Mouse (Mus musculus) midbrain, embryonic 11.5 days (tissue): ENCODE data around the gene Gtf2ird1. TPM values are rescaled to one million over a fixed set of nuclear protein-coding genes. Genes with fewer than 3 reads are reported as not detected.

Experiments
- ATAC-seq: fragments of 200-750 bp; cut with Nextera tagmentation; 2 replicates; pipeline ENCODE4 v1.8.0; 2017; ENCODE audit warnings: moderate TSS enrichment, moderate library complexity; ENCODE audit not compliant: low FRiP score
- DNase-seq: peaks from one replicate; pipeline ENCODE4 v3.0.0; 2015; ENCODE audit warnings: low spot score; ENCODE audit errors: missing footprints
- H3K27ac ChIP-seq: fragments of 300-500 bp; sonication (generic); 2 replicates; pipeline ENCODE4 v1.5.1; 2014; ENCODE audit warnings: low read depth, low read length
- H3K27me3 ChIP-seq: fragments of 300-500 bp; sonication (generic); 2 replicates; pipeline ENCODE4 v1.6.1; 2014; ENCODE audit warnings: mild to moderate bottlenecking, low read length, moderate library complexity, mixed read lengths; ENCODE audit not compliant: control insufficient read depth, insufficient read depth
- H3K36me3 ChIP-seq: fragments of 300-500 bp; sonication (generic); 2 replicates; pipeline ENCODE4 v1.6.1; 2014; ENCODE audit warnings: mild to moderate bottlenecking, low read length, moderate library complexity, mixed read lengths; ENCODE audit not compliant: control insufficient read depth, insufficient read depth
- H3K4me1 ChIP-seq: fragments of 300-500 bp; sonication (generic); 2 replicates; pipeline ENCODE4 v1.6.1; 2014; ENCODE audit warnings: low read length; ENCODE audit not compliant: control insufficient read depth, insufficient read depth
- H3K4me2 ChIP-seq: fragments of 300-500 bp; sonication (generic); 2 replicates; pipeline ENCODE4 v1.6.1; 2014; ENCODE audit warnings: mild to moderate bottlenecking, moderate library complexity
- H3K4me3 ChIP-seq: fragments of 300-500 bp; sonication (generic); 2 replicates; pipeline ENCODE4 v1.5.1; 2014; ENCODE audit warnings: low read depth, low read length
- H3K9ac ChIP-seq: fragments of 300-500 bp; sonication (generic); 2 replicates; pipeline ENCODE4 v1.6.1; 2014; ENCODE audit warnings: low read length
- H3K9me3 ChIP-seq: fragments of 300-500 bp; sonication (generic); 2 replicates; pipeline ENCODE4 v1.6.1; 2016; ENCODE audit warnings: low read length; ENCODE audit not compliant: control insufficient read depth
- WGBS: fragments of 180-500 bp; shearing (Covaris S2); extraction: QIAGEN DNeasy Blood & Tissue Kit; methylation state at CpG from one replicate; pipeline ENCODE4 v1.1.7; 2014; 5-methylcytosine and 5-hydroxymethylcytosine counted together
- polyA plus RNA-seq: library from polyadenylated mRNA; unstranded; fragments of >200 nt; fragmentation: Nextera tagmentation; extraction: Ambion mirVana; gene quantifications from 2 replicates; pipeline ENCODE4 v1.2.1, GENCODE M21; 2014

The Gtf2ird1 gene
- polyA plus RNA-seq, 1 experiment from 2014 or later = 86.5 TPM

DNA sequence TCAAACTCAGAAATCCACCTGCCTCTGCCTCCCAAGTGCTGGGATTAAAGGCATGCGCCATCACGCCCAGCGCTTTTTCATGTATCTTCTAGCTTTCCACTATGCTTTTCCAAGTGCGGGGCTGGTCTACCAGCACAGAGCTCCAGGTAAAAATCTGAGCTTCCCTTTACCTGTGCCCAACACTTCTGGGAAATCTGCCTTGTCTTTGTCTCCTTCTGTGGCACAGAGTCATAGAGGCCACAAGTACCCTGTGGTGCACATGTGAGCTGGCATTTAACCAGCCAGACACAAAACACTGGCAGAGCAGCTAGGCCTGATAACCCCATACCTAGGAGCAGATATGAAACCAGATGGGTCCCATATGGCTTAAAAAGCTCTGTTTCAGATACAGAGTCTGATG is 36.4 kb upstream of the Gtf2ird1 start:
- H3K4me3 ChIP-seq = no peak overlapping the region
- no peak overlapping the region for H3K27ac ChIP-seq
- H3K27me3 ChIP-seq = no peaks in the 10 kb centered on the region
- H3K9ac ChIP-seq = no peak overlapping the region
- ATAC-seq (no peak), DNase-seq (peak; percentile 57)
- H3K36me3 ChIP-seq = peaks cover 20% of the 10 kb centered on the region
- H3K4me1 ChIP-seq = no peaks in the 10 kb centered on the region
- no peak overlapping the region for H3K4me2 ChIP-seq
- no peaks in the 10 kb centered on the region for H3K9me3 ChIP-seq
- 94% methylated on average over 4 of the region's 4 CpGs for WGBS

GRCm38 (mm10) chr5:134491712-134492417 is 35.3 kb upstream of the Gtf2ird1 start:
- no peaks in the 10 kb centered on the region for H3K27me3 ChIP-seq
- no peaks in the 10 kb centered on the region for H3K9me3 ChIP-seq
- no peak overlapping the region for H3K4me2 ChIP-seq
- ATAC-seq (peak; percentile 32; the same call in 1 of the 2 replicates), DNase-seq (peak; percentile 99)
- H3K9ac ChIP-seq = no peak overlapping the region
- no peaks in the 10 kb centered on the region for H3K4me1 ChIP-seq
- WGBS = 24% methylated on average over 18 of the region's 18 CpGs
- no peak overlapping the region for H3K4me3 ChIP-seq
- peaks cover 16% of the 10 kb centered on the region for H3K36me3 ChIP-seq
- H3K27ac ChIP-seq = no peak overlapping the region

DNA sequence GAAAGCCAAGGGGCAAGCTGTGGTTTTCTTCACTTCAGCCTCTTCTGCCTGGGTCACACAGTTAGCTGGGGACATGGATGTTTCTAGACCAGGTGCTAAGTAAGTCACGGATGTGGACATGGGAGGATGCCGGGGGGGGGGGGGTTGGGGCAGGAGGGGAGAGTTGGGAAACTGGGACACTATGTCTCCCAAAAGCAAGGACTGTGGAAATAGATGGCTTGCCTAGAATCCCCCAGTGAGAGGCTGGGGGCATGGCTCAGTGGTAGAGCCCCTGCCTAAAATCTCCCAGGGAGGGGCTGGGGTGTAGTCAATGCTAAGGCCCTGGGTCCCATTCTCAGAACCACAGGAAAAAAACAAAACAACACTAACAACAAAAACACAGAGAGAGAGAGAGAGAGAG is 34.7 kb upstream of the Gtf2ird1 start:
- ATAC-seq (no peak), DNase-seq (peak; percentile 60)
- no peaks in the 10 kb centered on the region for H3K27me3 ChIP-seq
- H3K27ac ChIP-seq = no peak overlapping the region
- no peak overlapping the region for H3K9ac ChIP-seq
- no peak overlapping the region for H3K4me2 ChIP-seq
- peaks cover 16% of the 10 kb centered on the region for H3K36me3 ChIP-seq
- H3K9me3 ChIP-seq = no peaks in the 10 kb centered on the region
- no peaks in the 10 kb centered on the region for H3K4me1 ChIP-seq
- WGBS = 86% methylated on average over 2 of the region's 2 CpGs
- H3K4me3 ChIP-seq = no peak overlapping the region

GRCm38 (mm10) chr5:134490465-134490864 is 33.9 kb upstream of the Gtf2ird1 start:
- Histone ChIP-seq H3K4me3 (no peak overlapping the region), H3K36me3 (peaks cover 16% of the 10 kb centered on the region), H3K4me2 (no peak overlapping the region), H3K9me3 (no peaks in the 10 kb centered on the region), H3K27me3 (no peaks in the 10 kb centered on the region), H3K27ac (no peak overlapping the region), H3K4me1 (no peaks in the 10 kb centered on the region), H3K9ac (no peak overlapping the region)
- 89% methylated on average over 12 of the region's 12 CpGs for WGBS
- DNase-seq (peak; percentile 92), ATAC-seq (no peak)

- 25% methylated on average over 9 of the region's 9 CpGs for WGBS
- H3K9ac ChIP-seq = no peak overlapping the region
- peak; percentile 92 for DNase-seq
These were observed 33.1 kb upstream of the Gtf2ird1 start for GRCm38 (mm10) chr5:134489583-134489982.

DNA sequence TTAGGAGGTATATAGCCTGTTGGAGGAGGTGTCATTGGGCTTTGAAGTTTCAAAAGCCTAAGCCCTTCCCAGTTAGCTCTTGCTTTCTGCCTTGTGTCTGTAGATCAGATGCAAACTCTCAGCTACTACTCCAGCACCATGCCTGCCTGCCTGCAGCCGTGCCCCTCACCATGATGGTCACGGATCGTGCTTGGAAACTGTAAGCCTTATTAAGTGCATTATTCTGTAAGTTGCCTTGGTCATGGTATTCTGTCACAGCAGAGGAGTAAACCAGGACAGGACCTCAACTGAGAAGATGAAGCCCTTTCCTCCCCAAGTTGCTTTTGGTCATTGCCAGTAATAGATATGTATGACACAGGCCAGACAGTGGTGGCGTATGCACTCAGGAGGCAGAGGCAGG is 32.1 kb upstream of the Gtf2ird1 start:
- ATAC-seq = no peak
- WGBS = 95% methylated on average over 4 of the region's 4 CpGs
- Histone ChIP-seq H3K4me1 (no peaks in the 10 kb centered on the region), H3K9ac (no peak overlapping the region), H3K27me3 (no peaks in the 10 kb centered on the region), H3K4me2 (no peak overlapping the region), H3K9me3 (no peaks in the 10 kb centered on the region), H3K4me3 (no peak overlapping the region), H3K27ac (no peak overlapping the region), H3K36me3 (peaks cover 13% of the 10 kb centered on the region)
- DNase-seq = peak; percentile 66

More at GRCm38 (mm10) chr5:134489583-134489982, 33.1 kb upstream of the Gtf2ird1 start:
- Histone ChIP-seq H3K9me3 (no peaks in the 10 kb centered on the region), H3K4me3 (no peak overlapping the region), H3K27ac (no peak overlapping the region), H3K36me3 (peaks cover 13% of the 10 kb centered on the region), H3K4me2 (no peak overlapping the region), H3K4me1 (no peaks in the 10 kb centered on the region), H3K27me3 (no peaks in the 10 kb centered on the region)
- no peak for ATAC-seq

GRCm38 (mm10) chr5:134488042-134488441 is 31.5 kb upstream of the Gtf2ird1 start:
- no peaks in the 10 kb centered on the region for H3K4me1 ChIP-seq
- H3K4me3 ChIP-seq = no peak overlapping the region
- peaks cover 9% of the 10 kb centered on the region; the same call in 1 of the 2 replicates for H3K36me3 ChIP-seq
- no peak overlapping the region for H3K4me2 ChIP-seq
- no peak overlapping the region for H3K27ac ChIP-seq
- ATAC-seq = no peak
- H3K27me3 ChIP-seq = no peaks in the 10 kb centered on the region
- H3K9ac ChIP-seq = no peak overlapping the region
- H3K9me3 ChIP-seq = no peaks in the 10 kb centered on the region
- WGBS = 80% methylated on average over 10 of the region's 10 CpGs
- DNase-seq = peak; percentile 26

DNA sequence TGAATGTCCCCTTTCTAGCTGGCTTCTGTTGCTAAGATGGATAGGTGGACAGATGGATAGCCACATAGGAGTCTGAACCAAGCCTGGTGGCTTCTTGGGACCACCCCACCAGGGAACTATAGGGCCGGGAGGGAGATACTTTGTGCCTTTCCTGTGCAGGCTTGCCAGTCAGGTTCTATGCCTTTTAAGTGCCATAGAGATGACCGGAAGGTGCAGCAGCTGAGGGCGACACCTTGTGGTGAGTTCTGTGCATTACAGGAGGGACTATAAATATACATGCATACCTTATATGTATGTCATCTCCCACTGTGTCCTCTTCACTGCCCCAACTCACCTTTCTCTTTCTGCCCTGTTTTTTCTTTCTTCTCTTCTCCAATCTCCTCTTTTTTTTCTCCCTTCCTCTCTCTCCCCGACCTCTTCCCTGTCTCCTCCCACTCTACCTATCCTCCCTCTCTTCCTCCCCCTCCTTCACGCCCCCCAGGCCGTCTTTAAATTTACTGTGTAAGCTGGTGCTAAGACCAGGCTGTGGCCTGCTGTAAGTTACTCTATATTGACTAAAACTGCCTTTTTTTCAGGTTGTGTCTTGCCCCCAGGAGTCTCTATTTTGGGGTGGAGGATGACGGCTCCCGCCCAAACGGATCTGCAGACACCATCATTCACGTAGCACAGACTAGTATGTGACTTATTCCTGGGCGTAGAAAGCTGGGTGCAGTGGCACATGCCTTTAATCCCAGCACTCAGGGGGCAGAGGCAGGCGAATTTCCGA is 29.6 kb upstream of the Gtf2ird1 start:
- ATAC-seq (peak; percentile 63; the same call in 1 of the 2 replicates), DNase-seq (peak; percentile 99)
- 64% methylated on average over 13 of the region's 13 CpGs for WGBS
- H3K4me1 ChIP-seq = no peaks in the 10 kb centered on the region
- H3K9me3 ChIP-seq = no peaks in the 10 kb centered on the region
- no peak overlapping the region for H3K27ac ChIP-seq
- H3K36me3 ChIP-seq = peaks cover 8% of the 10 kb centered on the region; the same call in 1 of the 2 replicates
- H3K27me3 ChIP-seq = no peaks in the 10 kb centered on the region
- no peak overlapping the region for H3K4me3 ChIP-seq
- no peak overlapping the region for H3K4me2 ChIP-seq
- no peak overlapping the region for H3K9ac ChIP-seq

DNA sequence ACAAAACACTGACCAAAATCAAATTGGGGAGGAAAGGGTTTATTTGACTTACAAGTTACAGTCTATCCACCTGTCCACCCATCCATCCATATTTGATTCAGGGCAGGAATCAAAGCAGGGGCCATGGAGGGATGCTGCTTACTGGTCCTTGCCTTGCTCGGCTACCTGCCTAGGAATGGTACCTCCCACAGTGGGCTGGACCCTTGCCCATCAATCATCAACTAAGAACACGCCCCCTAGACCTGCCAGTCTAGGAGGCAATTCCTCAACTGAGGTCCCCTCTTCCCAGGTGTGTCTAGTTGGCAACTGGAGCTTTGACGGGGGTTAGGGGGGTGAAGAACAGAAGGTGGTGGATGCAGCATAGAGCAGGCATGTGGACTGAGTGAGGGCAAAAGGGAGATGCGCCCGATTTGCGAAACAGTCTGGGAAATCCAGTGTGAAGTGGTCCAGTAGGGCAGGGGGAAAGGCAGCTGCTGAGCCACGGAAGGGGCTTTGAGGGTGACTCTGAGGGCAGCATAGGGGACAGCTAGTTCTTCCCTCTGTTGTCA is 28.7 kb upstream of the Gtf2ird1 start:
- H3K4me1 ChIP-seq = no peaks in the 10 kb centered on the region

More for the DNA sequence above, 28.7 kb upstream of the Gtf2ird1 start:
- no peak overlapping the region for H3K4me3 ChIP-seq
- DNase-seq (peak; percentile 39), ATAC-seq (no peak)
- no peak overlapping the region for H3K4me2 ChIP-seq
- H3K9me3 ChIP-seq = no peaks in the 10 kb centered on the region
- H3K27me3 ChIP-seq = no peaks in the 10 kb centered on the region
- WGBS = 83% methylated on average over 7 of the region's 7 CpGs
- H3K36me3 ChIP-seq = peaks cover under 1% of the 10 kb centered on the region; the same call in 1 of the 2 replicates
- no peak overlapping the region for H3K27ac ChIP-seq
- no peak overlapping the region for H3K9ac ChIP-seq
